Mouse (Mus musculus) kidney, embryonic 14.5 days (tissue): ENCODE measurements around the gene Olfr122. TPM values are rescaled to one million over a fixed set of nuclear protein-coding genes. Genes with fewer than 3 reads are reported as not detected.

ENCODE experiments used
- ATAC-seq: fragments of 200-750 bp; cut with Nextera tagmentation; 2 replicates; pipeline ENCODE4 v1.8.0; 2017; ENCODE audit warnings: moderate number of reproducible peaks, mild to moderate bottlenecking, moderate TSS enrichment, moderate library complexity; ENCODE audit not compliant: low FRiP score, low TSS enrichment
- H3K27ac ChIP-seq: fragments of 300-500 bp; sonication (generic); 2 replicates; pipeline ENCODE4 v1.5.1; 2014; ENCODE audit warnings: low read depth, mild to moderate bottlenecking, low read length, moderate library complexity, mixed read lengths
- H3K27me3 ChIP-seq: fragments of 300-500 bp; sonication (generic); 2 replicates; pipeline ENCODE4 v1.6.1; 2014; ENCODE audit warnings: mild to moderate bottlenecking, low read length; ENCODE audit not compliant: control insufficient read depth, insufficient read depth
- H3K36me3 ChIP-seq: fragments of 300-500 bp; sonication (generic); 2 replicates; pipeline ENCODE4 v1.6.1; 2014; ENCODE audit warnings: low read length, mixed read lengths; ENCODE audit not compliant: control insufficient read depth, insufficient read depth
- H3K4me1 ChIP-seq: fragments of 300-500 bp; sonication (generic); 2 replicates; pipeline ENCODE4 v1.6.1; 2014; ENCODE audit warnings: low read length, mixed read lengths; ENCODE audit not compliant: control insufficient read depth, insufficient read depth
- H3K4me2 ChIP-seq: fragments of 300-500 bp; sonication (generic); replicated peaks from 2 replicates; pipeline ENCODE4 v1.6.1; 2014; ENCODE audit warnings: low read depth, mild to moderate bottlenecking, low read length
- H3K4me3 ChIP-seq: fragments of 300-500 bp; sonication (generic); 2 replicates; pipeline ENCODE4 v1.5.1; 2014; ENCODE audit warnings: mild to moderate bottlenecking, low read length
- H3K9ac ChIP-seq: fragments of 300-500 bp; sonication (generic); 2 replicates; pipeline ENCODE4 v1.6.1; 2014; ENCODE audit warnings: low read depth, mild to moderate bottlenecking, low read length, moderate library complexity
- H3K9me3 ChIP-seq: fragments of 300-500 bp; sonication (generic); 2 replicates; pipeline ENCODE4 v1.6.1; 2016; ENCODE audit warnings: low read length; ENCODE audit not compliant: control insufficient read depth
- WGBS: fragments of 180-500 bp; shearing (Covaris S2); extraction: QIAGEN DNeasy Blood & Tissue Kit; methylation state at CpG from one replicate; pipeline ENCODE4 v1.1.7; 2014; 5-methylcytosine and 5-hydroxymethylcytosine counted together
- polyA plus RNA-seq: library from polyadenylated mRNA; unstranded; fragments of >200 nt; fragmentation: Nextera tagmentation; extraction: Ambion mirVana; gene quantifications from 2 replicates; pipeline ENCODE4 v1.2.1, GENCODE M21; 2014

The Olfr122 gene
- not detected in 2 replicates for polyA plus RNA-seq

DNA sequence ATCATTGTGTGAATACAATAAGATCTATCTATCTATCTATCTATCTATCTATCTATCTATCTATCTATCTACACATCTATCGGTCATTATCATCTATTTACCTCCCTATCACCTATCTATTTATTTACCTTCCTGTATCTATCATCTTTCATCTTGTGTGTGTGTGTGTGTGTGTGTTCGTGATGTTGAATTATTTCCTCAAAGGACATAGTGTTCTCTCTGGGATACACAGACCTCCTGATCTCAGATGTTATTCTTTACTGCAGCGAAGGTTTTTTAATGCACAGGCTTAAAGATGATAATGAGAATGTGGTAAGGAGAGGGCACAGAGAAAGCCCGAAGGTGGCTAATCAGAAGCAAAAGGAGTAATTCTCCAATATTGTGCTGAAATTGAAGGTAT is at the start of gene Olfr122:
TSS of gene Olfr122 (plus strand) at position 301 of the 400 bp plus-strand sequence.
- no peak for ATAC-seq

GRCm38 (mm10) chr17:37721508-37721907 is 46.9 kb upstream of the Olfr122 start, which contains the start of gene Olfr120:
TSS of gene Olfr120 (plus strand) at chr17:37721808.
- 69% methylated on average over 1 of the region's 1 CpGs for WGBS
- ATAC-seq = no peak
- no peak within 1 kb of the TSS for H3K4me2 ChIP-seq

More for the DNA sequence above, at the start of gene Olfr122:
- Histone ChIP-seq H3K4me2 (no peak within 1 kb of the TSS), H3K9ac (no peak within 1 kb of the TSS), H3K4me1 (no peaks in the 10 kb centered on the region), H3K4me3 (no peak within 1 kb of the TSS), H3K36me3 (no peaks in the 10 kb centered on the region), H3K27ac (no peak within 1 kb of the TSS), H3K27me3 (no peaks in the 10 kb centered on the region), H3K9me3 (no peaks in the 10 kb centered on the region)
- WGBS = 88% methylated on average over 4 of the region's 4 CpGs

DNA sequence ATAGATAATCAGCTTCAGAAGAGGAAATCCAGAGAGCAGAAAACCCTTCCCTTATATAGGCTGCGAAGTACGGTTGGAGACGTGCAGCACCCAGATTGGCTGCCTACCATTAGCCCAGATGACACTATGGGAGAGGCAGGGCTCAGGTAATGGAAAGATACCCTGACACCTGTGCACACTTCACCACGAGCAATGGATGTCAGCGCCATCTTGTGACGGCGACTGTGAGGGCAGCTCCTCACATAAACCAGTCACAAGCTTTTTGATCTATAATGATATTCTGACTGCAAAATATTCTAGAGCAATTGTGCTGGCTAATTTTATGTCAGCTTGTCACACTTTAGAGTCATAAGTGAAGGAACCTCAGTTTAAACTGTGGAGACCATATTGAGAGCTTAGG is 30.3 kb upstream of the Olfr122 start:
- H3K36me3 ChIP-seq = no peaks in the 10 kb centered on the region
- no peak overlapping the region for H3K4me3 ChIP-seq
- H3K27ac ChIP-seq = no peak overlapping the region
- H3K9me3 ChIP-seq = no peaks in the 10 kb centered on the region
- H3K27me3 ChIP-seq = no peaks in the 10 kb centered on the region
- H3K9ac ChIP-seq = no peak overlapping the region
- no peak overlapping the region for H3K4me2 ChIP-seq
- no peak for ATAC-seq
- 57% methylated on average over 7 of the region's 7 CpGs for WGBS
- no peaks in the 10 kb centered on the region for H3K4me1 ChIP-seq

More at GRCm38 (mm10) chr17:37721508-37721907, 46.9 kb upstream of the Olfr122 start, which contains the start of gene Olfr120:
- H3K27ac ChIP-seq = no peak within 1 kb of the TSS
- H3K27me3 ChIP-seq = no peaks in the 10 kb centered on the region
- H3K36me3 ChIP-seq = no peaks in the 10 kb centered on the region
- H3K4me3 ChIP-seq = no peak within 1 kb of the TSS
- no peaks in the 10 kb centered on the region for H3K4me1 ChIP-seq
- no peak within 1 kb of the TSS for H3K9ac ChIP-seq
- H3K9me3 ChIP-seq = no peaks in the 10 kb centered on the region

DNA sequence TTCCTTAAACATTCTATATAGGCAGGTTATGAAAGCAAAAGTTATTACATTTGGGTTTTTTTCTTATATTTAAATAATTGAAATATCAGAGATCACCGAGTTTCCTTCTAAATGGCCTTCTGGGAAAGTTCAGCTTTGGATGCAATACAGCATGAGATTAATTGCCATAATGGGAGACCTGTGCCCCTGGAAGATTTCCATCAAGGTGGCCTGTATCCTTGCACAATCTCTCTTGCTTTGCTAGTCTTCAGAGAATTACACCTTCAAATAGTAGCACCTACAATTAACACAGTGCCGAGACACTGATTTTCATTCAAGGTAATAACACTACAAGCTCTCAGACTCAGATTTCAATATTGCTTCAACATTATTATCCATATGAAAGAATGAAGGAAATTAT is 24.8 kb downstream of the Olfr122 start, which contains the start of gene Olfr123:
TSS of gene Olfr123 (plus strand) at position 301 of the 400 bp plus-strand sequence.
- Histone ChIP-seq H3K9me3 (no peaks in the 10 kb centered on the region), H3K36me3 (no peaks in the 10 kb centered on the region), H3K4me3 (no peak within 1 kb of the TSS), H3K27me3 (no peaks in the 10 kb centered on the region), H3K9ac (no peak within 1 kb of the TSS), H3K4me1 (no peaks in the 10 kb centered on the region), H3K4me2 (no peak within 1 kb of the TSS), H3K27ac (no peak within 1 kb of the TSS)
- no peak for ATAC-seq
- WGBS = 91% methylated on average over 2 of the region's 2 CpGs

GRCm38 (mm10) chr17:37799588-37799987 is 31.2 kb downstream of the Olfr122 start, which contains the start of gene Olfr124:
TSS of gene Olfr124 (plus strand) at chr17:37799888.
- Histone ChIP-seq H3K4me2 (no peak within 1 kb of the TSS), H3K4me1 (no peaks in the 10 kb centered on the region), H3K27me3 (no peaks in the 10 kb centered on the region), H3K27ac (no peak within 1 kb of the TSS), H3K4me3 (no peak within 1 kb of the TSS), H3K36me3 (no peaks in the 10 kb centered on the region), H3K9me3 (no peaks in the 10 kb centered on the region), H3K9ac (no peak within 1 kb of the TSS)
- 87% methylated on average over 3 of the region's 3 CpGs for WGBS
- no peak for ATAC-seq

Other genes with a start within 250 kb of the Olfr122 start
- gene Olfr112, start 199.2 kb upstream of the Olfr122 start, polyA plus RNA-seq = not detected in 2 replicates
- gene Olfr113, start 190.9 kb upstream of the Olfr122 start, polyA plus RNA-seq = not detected in 2 replicates
- gene Olfr114, start 175.9 kb upstream of the Olfr122 start, polyA plus RNA-seq = not detected in 2 replicates
- not detected in 2 replicates for gene Olfr115, start 141.5 kb upstream of the Olfr122 start, polyA plus RNA-seq
- gene Olfr116, start 141.4 kb upstream of the Olfr122 start, polyA plus RNA-seq = not detected in 2 replicates
- gene Olfr117, start 104.8 kb upstream of the Olfr122 start, polyA plus RNA-seq = not detected in 2 replicates
- gene Olfr118, start 101.6 kb upstream of the Olfr122 start, polyA plus RNA-seq = not detected in 2 replicates
- gene Olfr119, start 72.0 kb upstream of the Olfr122 start, polyA plus RNA-seq = not detected in 2 replicates
- not detected in 2 replicates for gene Olfr120, start 46.8 kb upstream of the Olfr122 start, polyA plus RNA-seq
- gene Olfr121, start 19.8 kb upstream of the Olfr122 start, polyA plus RNA-seq = not detected in 2 replicates
- not detected in 2 replicates for gene Olfr123, start 24.9 kb downstream of the Olfr122 start, polyA plus RNA-seq
- not detected in 2 replicates for gene Olfr124, start 31.3 kb downstream of the Olfr122 start, polyA plus RNA-seq
- gene Olfr125, start 64.3 kb downstream of the Olfr122 start, polyA plus RNA-seq = not detected in 2 replicates
- not detected in 2 replicates for gene Olfr126, start 78.9 kb downstream of the Olfr122 start, polyA plus RNA-seq
- not detected in 2 replicates for gene Olfr127, start 131.8 kb downstream of the Olfr122 start, polyA plus RNA-seq
- gene Olfr128, start 151.9 kb downstream of the Olfr122 start, polyA plus RNA-seq = not detected in 2 replicates
- not detected in 2 replicates for gene Olfr761, start 184.5 kb downstream of the Olfr122 start, polyA plus RNA-seq